Mouse (Mus musculus) embryonic fibroblast, embryonic 13.5 days (primary cell): ENCODE results near the gene Tmem108.

Experiments used
- CTCF ChIP-seq: IDR thresholded peaks from 2 replicates; pipeline ENCODE4 v1.5.1; 2011; ENCODE audit warnings: mild to moderate bottlenecking, control low read depth, low read length, moderate library complexity, borderline replicate concordance; ENCODE audit not compliant: insufficient read depth
- POLR2A ChIP-seq: IDR thresholded peaks from 2 replicates; pipeline ENCODE4 v1.6.1; 2011; ENCODE audit warnings: low read depth, mild to moderate bottlenecking, control low read depth, low read length, moderate library complexity

- TF ChIP-seq POLR2A (no peak), CTCF (no peak)
These were observed 124.2 kb downstream of the Tmem108 start for GRCm38 (mm10) chr9:103637451-103637850.
